8 mouse cellular contexts compared by ENCODE assay signal in genomic region chr2:144555820-144556552, GRCm38 (mm10). TPM values are rescaled to one million over a fixed set of nuclear protein-coding genes. Genes with fewer than 3 reads are reported as not detected.
DNase-seq lines count a peak whose midpoint lies in the region; ATAC-seq lines count a peak whose summit lies in the region.

Gene Sec23b (plus strand): TSS chr2:144556229.

- H3K4me1 ChIP-seq in hindbrain, embryonic 15.5 days (replicated peaks) = peaks cover 14% of the 10 kb centered on the region

- peak within 1 kb of the TSS; percentile 71 for H3K4me3 ChIP-seq in hindbrain, embryonic 15.5 days

- ATAC-seq in hindbrain, embryonic 15.5 days (ENCODE audit: low FRiP score, low read depth) = peak; percentile 98

- H3K27me3 ChIP-seq in hindbrain, embryonic 15.5 days = no peaks in the 10 kb centered on the region

- under 1% methylated on average over 44 of the region's 44 CpGs for WGBS in hindbrain, embryonic 15.5 days

- H3K27ac ChIP-seq in hindbrain, embryonic 15.5 days (replicated peaks) = peak within 1 kb of the TSS; percentile 86

- H3K4me2 ChIP-seq in hindbrain, embryonic 15.5 days = peak within 1 kb of the TSS; percentile 79

- H3K9ac ChIP-seq in hindbrain, embryonic 15.5 days = peak within 1 kb of the TSS; percentile 63

- DNase-seq in T-cell, adult 2 months (ENCODE audit: low spot score) = peak; percentile 95
- DNase-seq in cerebellum, postnatal 36 days = peak; percentile 97 to 99
- peak; percentile 97 to 99 for DNase-seq in frontal cortex, postnatal 36 days (ENCODE audit: low spot score in 2 of 2)
- DNase-seq in left cerebral cortex, adult 11 months (ENCODE audit: low spot score) = peak; percentile 94
- DNase-seq in lung, postnatal 4 days = peak; percentile 97 to 98
- DNase-seq in retina, postnatal 7 days (ENCODE audit: low read depth, low spot score) = peak; percentile 96
- DNase-seq in urinary bladder, adult 2 months (ENCODE audit: low spot score) = peak; percentile 85

- no peaks in the 10 kb centered on the region for H3K9me3 ChIP-seq in hindbrain, embryonic 15.5 days

- peaks cover 9% of the 10 kb centered on the region; the same call in 1 of the 2 replicates for H3K36me3 ChIP-seq in hindbrain, embryonic 15.5 days

RNA-seq across cellular contexts. Expression of gene Sec23b, which starts in this region (rescaled TPM):
- 63.3 and 68.5 TPM in 2 replicates for polyA plus RNA-seq in hindbrain, embryonic 15.5 days (2015; fragmentation: Nextera tagmentation; extraction: Ambion mirVana)
- polyA plus RNA-seq in urinary bladder, adult 2 months (2012; rRNA removed) = 42.7 and 51.4 TPM in 2 replicates

Comparison
In these comparisons a context has a peak if more than half of its experiments do, and no peak if none do; other contexts are left out.
1. Peak in every context shown above with its lines: DNase-seq, ATAC-seq, H3K4me3 ChIP-seq and H3K27ac ChIP-seq.